Mouse (Mus musculus): ENCODE data around the gene Sgms2.
"Not testable (repeated sequence)": the region's sequence is repeated elsewhere in the genome, so short reads cannot be mapped to it uniquely, and the experiment has no call there.

Sgms2 gene

DNA sequence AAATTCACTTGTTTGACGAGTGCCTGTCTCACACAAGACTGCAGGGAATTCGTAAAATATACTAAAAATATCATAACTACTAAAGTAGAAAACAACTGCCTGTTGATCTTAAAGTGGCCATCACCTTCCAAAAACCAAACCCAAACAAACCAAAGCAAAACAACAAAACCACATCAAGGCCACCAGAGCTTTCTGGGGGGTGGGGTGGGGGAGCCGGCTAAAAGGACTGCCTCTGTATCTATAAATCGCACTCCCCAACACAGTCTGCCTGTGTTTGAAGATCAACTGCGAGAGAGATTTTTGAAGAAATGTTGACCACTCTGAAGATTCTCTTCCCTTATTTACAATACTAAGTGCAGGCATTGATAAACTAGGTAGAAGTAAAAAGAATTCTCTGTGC is 133.0 kb downstream of the Sgms2 start:
- DNase-seq (ENCODE audit: low read depth, low spot score) = no peak

DNA sequence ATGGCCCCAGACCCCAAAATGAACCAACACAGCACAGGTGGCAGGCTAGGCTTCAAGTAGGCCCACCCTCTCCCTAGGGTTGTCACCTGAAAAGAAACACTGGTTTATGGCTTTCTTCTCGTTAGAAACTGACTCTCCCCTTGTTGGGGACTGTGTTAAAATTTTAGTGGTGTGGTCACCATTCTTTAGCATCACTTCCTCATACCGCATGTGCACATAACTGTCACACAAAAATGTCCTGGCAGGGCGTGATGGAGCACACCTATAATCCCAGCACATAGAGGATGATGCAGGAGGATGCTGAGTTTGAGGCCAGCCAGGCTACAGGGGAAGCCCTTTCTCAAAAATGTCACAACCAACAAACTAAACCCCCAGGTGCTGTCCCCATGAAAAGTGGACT is 133.6 kb downstream of the Sgms2 start:
- DNase-seq (ENCODE audit: low read depth, low spot score) = no peak

DNA sequence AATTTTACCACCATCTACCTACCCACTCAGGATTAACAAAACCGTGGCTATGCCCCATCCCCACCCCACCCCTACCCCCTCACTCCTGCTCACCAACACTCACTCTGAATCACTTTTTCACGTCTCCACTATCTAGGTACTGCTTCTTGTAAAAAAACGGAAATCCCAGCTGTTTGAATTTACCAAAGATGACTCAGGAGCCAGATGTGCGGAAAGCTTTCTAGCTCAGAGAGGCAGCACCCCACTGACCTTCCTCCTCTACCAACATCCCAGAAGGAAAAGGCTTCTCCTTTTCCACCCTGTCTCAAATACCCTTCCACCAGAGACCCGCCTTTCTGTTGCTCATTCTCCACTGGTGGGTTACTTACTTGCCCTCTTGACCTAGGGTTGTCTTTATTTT is 135.2 kb downstream of the Sgms2 start:
- DNase-seq (ENCODE audit: low read depth, low spot score) = no peak

DNA sequence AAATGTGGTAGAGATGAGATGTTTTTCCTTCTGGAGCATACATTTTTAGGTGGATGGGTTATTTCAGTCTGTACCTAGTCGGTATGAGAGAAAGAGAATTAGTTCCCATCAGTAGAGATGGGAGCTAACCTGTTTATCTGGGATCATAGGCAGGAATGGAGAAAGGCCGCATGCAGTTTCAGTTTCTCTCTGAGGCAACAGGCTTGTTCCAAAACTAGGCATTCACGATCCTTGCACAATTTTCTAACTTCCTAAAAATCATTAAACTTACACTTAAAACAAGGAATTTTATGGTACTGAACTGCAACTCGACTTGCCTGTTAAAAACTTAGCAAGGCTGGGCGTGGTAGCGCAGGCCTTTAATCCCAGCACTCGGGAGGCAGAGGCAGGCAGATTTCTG is 140.7 kb downstream of the Sgms2 start:
- DNase-seq (ENCODE audit: low read depth, low spot score) = no peak

DNA sequence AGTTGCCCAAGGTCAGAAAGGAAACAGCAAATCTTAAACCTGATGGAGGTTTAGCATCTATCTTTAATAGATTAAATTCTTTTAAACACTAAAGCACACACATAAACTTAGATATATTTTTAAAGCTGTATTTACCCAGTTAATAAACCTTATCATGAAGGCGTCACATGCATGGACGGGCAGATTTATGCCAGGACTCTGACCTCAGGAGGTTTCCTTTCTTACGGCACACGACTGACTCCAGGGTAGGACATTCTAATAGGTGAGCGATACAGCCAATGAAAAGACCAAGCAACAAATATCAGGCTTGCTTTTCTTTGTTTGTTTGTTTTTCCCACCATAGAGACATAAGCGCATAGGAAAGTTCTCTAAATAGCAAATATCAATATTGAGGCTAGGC is 142.2 kb downstream of the Sgms2 start:
- no peak for DNase-seq (ENCODE audit: low read depth, low spot score)

DNA sequence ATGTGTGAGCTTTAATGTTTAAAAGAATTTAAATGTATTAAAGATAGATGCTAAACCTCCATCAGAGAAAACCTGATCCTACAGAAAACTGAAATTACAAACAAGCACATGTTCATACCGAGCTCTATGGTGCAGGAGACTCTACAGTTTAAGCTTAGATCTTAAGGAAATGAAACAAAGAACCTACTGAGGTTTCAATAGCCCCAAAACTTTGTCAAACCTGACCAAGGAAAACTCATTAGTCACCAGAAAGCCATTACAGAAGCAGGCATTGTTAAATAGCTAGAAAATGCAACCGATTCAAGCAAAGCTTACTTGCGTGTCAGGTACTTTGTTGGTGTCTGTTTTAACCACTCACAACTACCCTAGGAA is 142.6 kb downstream of the Sgms2 start:
- DNase-seq (ENCODE audit: low read depth, low spot score) = no peak

DNA sequence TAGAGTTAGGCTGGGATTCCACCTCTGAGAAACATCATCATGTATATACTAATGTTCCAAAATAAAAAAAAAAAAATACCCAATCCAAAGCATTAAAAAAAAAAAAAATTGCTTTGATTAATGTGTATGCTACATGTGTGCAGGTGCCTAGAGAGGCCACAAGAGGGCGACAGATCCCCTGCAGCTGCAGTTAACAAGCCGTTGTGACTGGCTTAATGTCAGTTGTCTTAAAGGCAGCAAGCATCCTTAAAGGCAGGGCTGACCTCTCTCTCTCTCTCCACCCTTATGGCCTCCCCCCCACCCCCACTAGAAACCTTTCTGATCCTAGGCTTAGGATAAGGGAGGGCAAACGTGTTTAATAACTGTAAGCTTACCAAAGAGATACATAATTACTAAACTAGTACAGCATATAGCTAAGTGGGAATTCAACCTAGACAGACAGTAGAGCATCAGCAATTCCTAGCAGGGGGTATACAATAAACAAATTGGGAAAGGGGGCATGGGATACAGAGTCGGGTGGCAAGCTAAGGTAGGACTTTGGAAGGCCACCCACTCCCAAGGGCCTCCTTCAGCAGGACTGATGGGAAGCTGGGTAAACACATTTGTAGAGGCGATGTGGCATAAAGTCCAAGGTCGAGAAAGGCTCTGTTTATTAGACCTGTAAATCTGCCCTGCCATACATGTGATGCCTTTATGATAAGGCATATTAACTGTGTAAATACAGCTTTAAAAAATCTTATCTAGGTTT is 143.2 kb downstream of the Sgms2 start:
- no peak for DNase-seq (ENCODE audit: low read depth, low spot score)

DNA sequence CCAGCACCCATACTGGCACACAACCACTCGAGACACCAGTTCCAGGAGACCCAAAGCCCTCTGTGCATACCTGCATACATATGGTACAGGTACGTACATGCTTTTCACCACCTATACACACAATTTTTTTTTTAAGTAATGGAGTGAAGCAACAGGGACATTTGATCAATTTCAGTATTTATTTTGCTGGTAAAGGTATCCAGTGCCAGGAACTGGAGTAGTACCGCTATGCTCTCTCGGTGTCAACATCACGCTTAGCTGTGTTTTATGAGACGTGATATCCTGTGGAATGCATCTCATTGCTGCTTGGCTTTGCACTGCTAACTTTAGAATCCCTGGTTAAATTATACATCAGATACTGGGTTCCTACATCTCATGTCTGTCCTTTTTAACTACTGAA is 145.3 kb downstream of the Sgms2 start:
- DNase-seq (ENCODE audit: low read depth, low spot score) = no peak

DNA sequence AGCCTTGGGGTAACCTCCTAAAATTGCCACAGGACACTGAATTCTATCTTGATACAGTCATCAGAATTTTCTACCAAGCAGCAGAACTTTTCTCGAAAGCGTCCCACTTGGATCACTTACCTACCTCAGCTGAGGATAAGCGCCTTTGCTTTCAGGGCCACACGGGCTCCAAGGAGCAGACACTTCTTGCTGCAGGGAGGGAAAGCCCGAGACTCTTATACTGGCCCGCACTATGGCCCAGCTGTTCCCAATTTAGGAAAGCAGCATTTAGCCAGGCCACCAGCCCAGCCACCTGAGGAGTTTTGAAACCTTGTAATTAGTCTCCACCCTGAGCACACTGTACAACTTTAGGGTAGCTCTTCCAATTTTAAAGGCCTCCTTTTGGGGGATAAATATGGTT is 147.9 kb downstream of the Sgms2 start:
- DNase-seq (ENCODE audit: low read depth, low spot score) = no peak

DNA sequence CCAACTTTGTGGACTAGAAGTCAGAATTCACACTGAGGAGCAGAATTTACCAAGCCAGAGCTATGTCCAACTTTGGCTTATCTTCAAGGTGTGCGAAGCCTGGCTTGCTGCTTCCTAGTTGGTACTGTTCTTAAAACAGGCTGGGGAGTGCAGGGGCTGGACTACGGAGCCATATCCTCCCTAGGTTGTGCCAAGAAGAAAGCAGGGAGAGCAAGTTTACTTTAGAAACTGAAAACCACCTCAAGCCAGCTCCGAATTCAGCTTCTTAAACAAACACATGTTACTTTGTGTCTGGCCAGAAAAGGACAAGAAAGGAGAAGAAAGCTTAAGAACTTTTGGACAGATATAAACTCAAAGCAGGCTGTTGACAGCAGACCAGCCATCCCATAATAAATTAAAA is 150.3 kb downstream of the Sgms2 start:
- no peak for DNase-seq (ENCODE audit: low read depth, low spot score)

DNA sequence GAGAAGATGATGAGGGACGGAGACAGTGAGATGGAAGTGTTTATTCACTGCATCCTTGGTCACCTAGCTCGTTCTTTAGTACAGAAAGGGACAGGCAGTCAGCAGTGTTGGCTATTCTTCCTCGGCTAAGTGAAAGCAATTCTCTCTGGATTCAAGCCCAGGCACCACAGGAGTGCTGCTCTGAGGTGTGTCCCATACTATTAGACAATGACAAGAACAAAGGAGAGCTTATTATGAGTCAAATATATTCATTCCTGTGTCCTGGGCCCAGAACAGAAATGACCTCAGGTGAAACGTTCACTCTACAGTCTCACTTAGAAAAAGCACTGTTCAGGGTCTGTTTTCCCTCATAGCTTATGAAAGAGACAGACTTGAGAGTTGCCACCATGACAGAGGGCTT is 151.9 kb downstream of the Sgms2 start:
- DNase-seq (ENCODE audit: low read depth, low spot score) = no peak

DNA sequence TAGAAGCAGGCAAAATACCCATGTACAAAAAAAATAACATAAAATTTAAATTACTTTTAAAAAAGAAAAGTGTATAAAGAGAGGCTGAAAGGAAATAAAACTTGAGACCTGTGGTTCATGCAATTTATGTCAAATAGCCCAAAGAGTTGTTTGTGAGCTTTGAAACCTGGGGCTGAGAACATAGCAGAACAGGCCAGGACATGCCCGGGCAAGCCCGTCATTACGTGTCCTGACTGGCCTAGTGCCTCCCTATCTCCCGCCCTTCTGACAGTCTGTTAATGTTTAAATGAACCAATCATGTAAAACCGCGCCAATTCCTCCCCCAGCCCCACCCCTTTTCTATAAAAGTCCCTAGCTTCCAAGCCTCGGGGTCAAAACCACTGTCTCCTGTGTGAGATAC is 153.5 kb downstream of the Sgms2 start:
- not testable (repeated sequence) for DNase-seq (ENCODE audit: low read depth, low spot score)

DNA sequence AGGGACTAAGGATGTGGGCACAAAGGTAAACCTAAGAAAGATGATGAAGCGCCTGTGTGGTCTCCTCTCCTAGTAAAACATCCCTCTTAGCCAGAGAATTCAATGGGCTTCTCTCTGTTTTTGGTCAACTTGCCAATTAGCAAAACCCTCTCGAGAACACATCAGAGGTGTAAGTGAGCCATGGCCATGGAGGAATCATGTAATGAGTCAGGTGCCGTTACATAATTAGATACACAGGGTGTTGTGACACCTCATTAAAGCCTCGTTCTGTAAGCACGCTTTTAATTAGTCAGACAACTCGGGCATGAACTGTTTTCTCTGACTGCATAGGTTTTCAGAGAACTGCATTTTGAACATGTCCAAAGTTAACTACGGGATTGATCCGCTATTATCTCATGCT is 154.6 kb downstream of the Sgms2 start:
- no peak for DNase-seq (ENCODE audit: low read depth, low spot score)

DNA sequence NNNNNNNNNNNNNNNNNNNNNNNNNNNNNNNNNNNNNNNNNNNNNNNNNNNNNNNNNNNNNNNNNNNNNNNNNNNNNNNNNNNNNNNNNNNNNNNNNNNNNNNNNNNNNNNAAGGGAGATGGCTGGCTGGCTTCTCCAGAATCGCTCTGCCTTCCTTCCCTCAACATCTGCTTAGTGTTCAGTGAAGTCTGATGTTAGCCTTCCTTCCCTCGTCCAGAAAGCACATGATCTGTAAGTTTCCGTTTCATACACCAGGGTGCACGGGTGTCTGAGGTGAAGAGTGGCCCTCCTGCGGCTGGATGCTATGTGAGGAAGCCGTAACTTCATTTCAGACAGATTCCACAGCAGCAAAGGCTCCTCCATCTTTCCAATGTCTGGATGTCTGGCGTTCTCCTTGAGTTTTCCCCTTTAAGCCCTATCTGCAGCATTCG is 156.1 kb downstream of the Sgms2 start:
- no peak for DNase-seq (ENCODE audit: low read depth, low spot score)

DNA sequence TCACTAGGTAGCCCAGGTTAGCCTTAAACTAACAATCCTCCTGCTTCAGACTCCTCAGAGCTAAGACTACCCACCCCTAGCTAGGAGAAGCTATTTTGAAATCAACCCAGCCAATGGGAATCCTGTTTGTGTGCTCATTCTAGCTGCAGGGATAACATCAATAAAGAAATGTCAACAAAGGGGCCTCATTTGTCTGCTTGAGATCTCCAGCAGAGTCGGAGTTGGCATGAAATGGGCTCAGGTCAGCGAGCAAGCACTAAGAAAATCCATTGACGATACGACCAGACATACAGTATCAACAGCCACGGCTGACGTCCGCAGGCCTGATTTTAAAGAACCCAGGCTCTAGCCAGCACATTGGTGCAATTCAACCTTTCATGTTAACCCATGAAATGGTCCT is 164.0 kb downstream of the Sgms2 start:
- DNase-seq (ENCODE audit: low read depth, low spot score) = no peak

DNA sequence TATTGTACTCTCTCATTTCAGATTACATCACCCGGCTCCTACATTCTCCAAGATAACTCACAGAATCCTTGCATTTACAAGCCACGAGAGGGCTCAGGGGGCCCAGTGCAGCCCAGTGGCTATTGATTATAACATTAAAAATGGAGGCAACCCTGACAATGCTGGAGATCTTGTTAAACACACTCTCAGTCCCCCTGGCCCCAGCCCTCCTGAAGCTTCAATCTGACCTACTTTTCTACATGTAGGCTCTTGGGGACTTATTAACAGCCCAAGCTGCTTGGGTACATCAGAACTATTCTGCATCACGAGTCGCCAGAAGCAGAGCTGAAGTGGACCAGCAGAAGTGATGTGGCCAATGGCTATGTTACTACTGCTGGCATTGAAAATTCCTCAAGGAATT is 164.6 kb downstream of the Sgms2 start:
- no peak for DNase-seq (ENCODE audit: low read depth, low spot score)

DNA sequence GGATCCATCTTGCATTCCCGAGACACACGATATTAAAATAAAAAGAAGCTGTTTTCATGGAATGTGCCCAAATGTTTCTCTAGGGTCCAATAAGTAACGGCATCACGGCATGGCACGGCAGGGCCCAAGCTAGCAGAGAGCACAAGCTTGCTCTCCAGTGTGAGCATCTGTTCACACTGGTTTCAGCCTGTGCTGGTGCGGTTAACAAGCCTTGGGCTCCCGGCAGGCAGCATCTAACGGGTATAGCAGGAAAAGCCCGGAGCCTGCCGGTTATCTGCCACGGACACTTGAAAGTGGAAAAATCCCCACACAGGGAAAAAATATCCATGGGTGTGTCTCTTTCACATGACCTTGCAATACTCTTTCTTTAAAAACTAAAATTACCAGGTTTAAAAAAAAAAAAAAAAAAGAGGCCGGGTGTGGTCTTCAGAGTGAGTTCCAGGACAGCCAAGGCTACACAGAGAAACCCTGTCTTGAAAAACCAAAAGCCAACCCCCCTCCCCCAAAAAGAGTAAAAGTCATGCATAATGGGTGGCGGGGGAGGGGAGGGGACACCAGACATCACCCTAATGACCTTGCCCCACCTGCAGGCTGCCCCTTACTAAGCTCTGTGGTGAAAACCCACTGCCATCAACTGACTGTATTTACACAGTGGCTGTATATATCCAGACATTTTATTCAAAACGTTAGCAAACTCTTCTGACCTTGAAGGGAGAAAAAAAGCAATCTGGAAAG is 169.0 kb downstream of the Sgms2 start:
- no peak for DNase-seq (ENCODE audit: low read depth, low spot score)

DNA sequence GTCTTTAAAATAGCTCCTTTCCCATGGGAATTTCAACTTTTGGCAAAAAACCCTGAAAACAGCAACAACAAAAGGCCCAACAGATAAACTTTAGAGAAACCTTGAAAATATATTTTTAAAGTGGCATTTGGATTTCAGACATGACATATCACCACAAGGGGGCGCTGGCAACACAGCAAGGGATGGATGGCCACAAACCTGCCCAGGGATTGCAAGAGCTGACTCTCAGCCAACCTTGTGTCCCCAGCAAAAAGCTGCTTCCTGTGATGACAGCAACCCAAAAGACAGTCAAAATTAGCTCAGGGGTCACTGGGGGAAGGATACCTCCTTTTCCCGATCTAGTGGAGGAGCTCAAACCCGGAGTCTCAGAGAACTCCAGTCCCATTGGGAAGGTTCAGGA is 171.0 kb downstream of the Sgms2 start:
- DNase-seq (ENCODE audit: low read depth, low spot score) = no peak

DNA sequence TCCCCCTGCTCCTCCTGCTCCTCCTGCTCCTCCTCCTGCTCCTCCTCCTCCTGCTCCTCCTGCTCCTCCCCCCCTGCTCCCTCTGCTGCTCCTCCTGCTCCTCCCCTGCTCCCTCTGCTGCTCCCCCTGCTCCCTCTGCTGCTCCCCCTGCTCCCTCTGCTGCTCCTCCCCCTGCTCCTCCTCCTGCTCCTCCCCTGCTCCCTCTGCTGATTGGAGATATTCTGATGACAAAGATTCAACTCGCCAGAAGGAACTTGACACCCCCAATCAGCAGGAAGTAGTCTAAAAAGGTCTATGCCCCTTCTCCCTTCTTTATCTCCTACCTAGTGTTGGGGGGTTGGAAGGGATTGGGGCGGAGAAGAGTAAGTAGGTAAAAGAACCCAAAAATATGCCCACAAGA is 173.0 kb downstream of the Sgms2 start:
- no peak for DNase-seq (ENCODE audit: low read depth, low spot score)

DNA sequence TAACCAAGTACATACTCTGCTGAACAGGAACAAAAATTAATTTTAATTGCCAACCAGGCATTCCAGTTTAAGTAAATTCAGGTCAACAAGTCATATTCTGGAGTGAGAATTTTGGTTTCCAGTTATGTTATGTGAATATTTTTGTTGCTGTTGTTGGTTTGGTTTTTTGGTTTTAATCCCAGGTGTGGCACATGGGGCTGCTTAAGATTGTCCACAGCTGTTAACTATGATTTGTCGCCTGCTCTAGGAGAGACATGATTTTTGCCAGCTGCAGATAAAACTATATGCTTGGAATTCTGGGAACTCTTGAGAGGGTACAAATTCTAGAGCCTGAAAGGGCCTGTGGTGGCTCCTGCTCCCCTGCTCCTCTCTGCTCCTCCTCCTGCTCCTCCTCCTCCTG is 174.1 kb downstream of the Sgms2 start:
- no peak for DNase-seq (ENCODE audit: low read depth, low spot score)

DNA sequence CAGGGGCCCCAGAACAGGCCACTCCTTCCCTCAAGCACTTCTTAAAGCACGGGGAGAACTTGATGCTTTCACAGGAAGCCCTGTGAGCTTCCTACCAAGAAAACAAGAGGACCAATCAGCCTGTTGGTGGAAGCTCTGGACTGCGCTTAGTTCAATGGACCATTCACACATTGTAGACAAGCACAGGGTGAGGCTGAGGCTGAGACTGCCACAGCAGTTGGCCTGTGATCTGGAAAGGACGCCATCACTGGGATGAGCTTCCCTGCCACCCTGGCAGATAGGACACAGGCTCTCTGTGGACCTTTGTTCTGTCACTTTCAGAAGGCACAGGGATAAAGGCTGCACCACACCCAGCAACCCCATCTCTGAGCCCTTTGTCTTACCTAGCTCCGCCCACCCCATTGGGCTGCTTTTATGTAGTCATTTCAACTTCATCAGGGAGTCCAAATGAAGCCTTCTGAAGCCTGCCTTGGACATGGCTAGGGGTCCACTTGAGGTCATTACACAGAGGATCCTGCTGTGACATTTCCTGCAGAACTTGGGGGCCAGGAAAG is 175.2 kb downstream of the Sgms2 start:
- no peak for DNase-seq (ENCODE audit: low read depth, low spot score)

DNA sequence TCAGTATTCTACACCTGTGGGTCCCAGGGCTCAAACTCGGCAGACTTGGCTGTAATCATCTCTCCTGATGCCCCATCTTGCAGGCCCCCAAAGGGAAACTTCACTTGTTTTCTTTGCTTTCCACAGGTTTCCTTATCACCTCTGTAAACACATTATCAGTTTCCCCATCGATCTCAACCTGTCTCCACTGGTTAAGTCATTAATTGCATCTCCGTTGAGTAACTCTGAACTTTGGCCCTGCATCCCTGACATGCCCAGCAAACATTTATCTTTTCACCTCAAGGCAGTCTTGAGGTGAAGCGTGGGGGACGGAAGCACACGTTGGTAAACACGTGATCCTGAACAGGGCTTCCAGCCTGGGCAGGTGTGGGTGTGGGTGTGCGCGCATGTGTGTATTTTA is 178.9 kb downstream of the Sgms2 start:
- DNase-seq (ENCODE audit: low read depth, low spot score) = no peak

DNA sequence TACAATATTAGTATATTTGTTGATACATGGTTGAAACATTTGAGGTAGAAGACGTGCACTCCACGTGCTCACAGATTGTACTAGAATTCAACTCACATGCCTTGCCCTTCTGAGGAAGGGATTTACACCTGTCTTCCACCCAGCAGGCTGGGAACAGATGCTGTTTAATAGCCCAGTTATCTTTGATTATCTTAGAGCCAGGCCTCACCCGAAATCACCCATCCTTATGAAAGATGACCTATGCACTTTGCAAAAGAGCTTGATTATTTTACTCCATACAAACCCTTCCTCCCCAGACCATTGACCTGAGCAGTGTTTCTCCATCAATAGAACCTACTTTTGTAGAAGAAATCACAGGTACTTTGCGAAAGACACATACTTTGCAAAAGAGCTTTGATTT is 180.6 kb downstream of the Sgms2 start:
- DNase-seq (ENCODE audit: low read depth, low spot score) = no peak
